Mouse (Mus musculus): ENCODE data around the gene Cgref1. TPM values are rescaled to one million over a fixed set of nuclear protein-coding genes. Genes with fewer than 3 reads are reported as not detected.

The Cgref1 gene
- polyA plus RNA-seq, 1 experiment from 2014 or later = 30.3 TPM

DNA sequence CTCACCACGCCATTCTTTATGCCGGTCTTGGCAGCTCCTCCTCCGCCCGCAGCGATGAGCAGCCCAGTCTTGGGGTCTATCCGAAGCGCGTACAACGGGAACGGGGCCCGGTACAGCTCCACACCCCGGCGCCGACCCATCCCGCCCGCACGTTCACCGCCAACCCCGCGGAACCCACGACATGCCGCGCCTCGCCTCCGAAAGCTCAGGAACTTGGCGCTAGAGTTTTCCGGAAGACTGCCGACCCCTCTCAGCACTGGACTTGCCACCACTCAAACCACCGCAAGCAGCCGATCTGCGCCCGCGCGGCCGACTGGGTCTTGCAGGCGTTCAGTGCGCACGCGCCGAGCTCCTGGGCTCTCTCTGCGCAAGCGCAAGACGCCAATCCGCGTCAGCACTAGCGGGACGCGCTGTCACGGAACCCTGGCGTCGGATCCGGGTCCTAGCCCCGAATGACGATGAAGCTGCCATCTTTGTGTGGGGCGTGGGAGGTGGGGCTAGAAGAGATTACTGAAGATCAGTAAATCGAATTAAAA, 14.6 kb upstream of the Cgref1 start, which contains the start of gene Preb:
Gene Preb (minus strand): TSS at position 396 of the 536 bp plus-strand sequence.
- under 1% methylated on average over 56 of the region's 56 CpGs for WGBS
- H3K4me2 ChIP-seq = peak within 1 kb of the TSS; percentile 79

DNA sequence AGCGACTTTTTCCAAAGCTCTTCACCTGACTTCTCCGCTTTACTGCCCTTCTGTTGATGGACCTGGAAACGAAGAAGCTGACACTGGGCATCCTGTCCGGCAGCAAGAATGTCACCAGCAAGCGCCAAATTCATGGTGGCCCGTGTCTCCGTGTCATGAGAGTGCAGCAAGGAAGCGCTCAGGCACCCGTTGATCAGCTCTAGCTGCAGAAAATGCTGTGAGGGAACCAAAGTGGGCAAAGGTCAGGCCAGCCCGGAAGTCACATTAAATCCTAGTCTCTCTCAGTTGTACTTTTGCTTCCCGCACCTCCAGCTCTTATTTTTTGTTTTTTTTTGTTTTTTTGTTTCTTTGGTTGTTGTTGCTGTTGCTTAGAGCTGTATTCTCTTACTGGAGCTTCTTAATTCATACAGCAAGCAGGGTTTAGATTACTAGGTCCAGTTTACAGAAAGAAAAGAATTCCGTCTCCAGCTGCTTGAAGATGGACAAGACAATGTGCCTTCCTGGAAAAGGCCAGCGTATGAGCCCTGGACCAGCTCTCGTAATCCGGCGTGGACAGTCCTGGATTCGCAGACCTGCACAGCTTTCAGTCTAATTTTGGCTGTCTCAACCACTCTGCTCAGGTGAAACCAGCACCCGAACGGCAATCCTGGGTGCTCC, 13.9 kb upstream of the Cgref1 start:
- Histone ChIP-seq H3K36me3 (peaks cover 33% of the 10 kb centered on the region), H3K9ac (peak overlapping the region; percentile 95), H3K27me3 (0 out of 2 replicates have a peak, but pooled peaks cover 6% of the 10 kb centered on the region), H3K4me1 (replicated peaks) (peaks cover 24% of the 10 kb centered on the region), H3K4me3 (peak overlapping the region; percentile 87), H3K4me2 (peak overlapping the region; percentile 79), H3K27ac (peak overlapping the region; percentile 94), H3K9me3 (no peaks in the 10 kb centered on the region)
- 35% methylated on average over 19 of the region's 19 CpGs for WGBS
- no peak for ATAC-seq (ENCODE audit: low FRiP score)

More for the DNA sequence above, 14.6 kb upstream of the Cgref1 start, which contains the start of gene Preb:
- H3K4me3 ChIP-seq = peak within 1 kb of the TSS; percentile 87
- peaks cover 24% of the 10 kb centered on the region for H3K4me1 ChIP-seq (replicated peaks)
- no peaks in the 10 kb centered on the region for H3K9me3 ChIP-seq
- peak within 1 kb of the TSS; percentile 95 for H3K9ac ChIP-seq
- ATAC-seq (ENCODE audit: low FRiP score) = peak; percentile 97
- H3K27me3 ChIP-seq = peaks cover 12% of the 10 kb centered on the region; the same call in 1 of the 2 replicates
- peak within 1 kb of the TSS; percentile 94 for H3K27ac ChIP-seq
- H3K36me3 ChIP-seq = peaks cover 26% of the 10 kb centered on the region

DNA sequence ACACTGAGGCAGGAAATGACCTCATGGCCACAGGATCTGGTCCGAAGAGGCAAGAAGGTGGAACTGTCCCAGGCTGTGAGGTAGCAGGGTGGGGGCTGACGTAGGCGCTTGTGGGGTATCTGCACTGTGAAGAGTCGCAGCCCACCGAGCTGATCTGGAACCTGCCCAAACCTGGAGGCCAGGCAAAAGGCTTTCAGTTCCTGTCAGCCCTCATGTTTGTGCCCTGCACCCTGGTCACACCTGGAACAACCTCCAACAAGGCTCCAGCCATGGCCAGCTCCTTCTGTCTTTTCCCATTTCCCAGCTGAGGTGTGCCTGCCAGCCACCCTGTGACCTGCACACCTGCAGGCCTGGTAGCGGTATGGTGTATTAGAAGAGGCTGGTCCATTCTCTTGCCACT, 12.5 kb upstream of the Cgref1 start:
- Histone ChIP-seq H3K9ac (peak overlapping the region; percentile 95; the same call in 1 of the 2 replicates), H3K36me3 (peaks cover 48% of the 10 kb centered on the region), H3K27ac (no peak overlapping the region), H3K4me1 (replicated peaks) (peaks cover 24% of the 10 kb centered on the region), H3K9me3 (no peaks in the 10 kb centered on the region), H3K4me3 (no peak overlapping the region), H3K27me3 (no peaks in the 10 kb centered on the region), H3K4me2 (peak overlapping the region; percentile 21; the same call in 1 of the 2 replicates)
- no peak for ATAC-seq (ENCODE audit: low FRiP score)
- 91% methylated on average over 6 of the region's 6 CpGs for WGBS

DNA sequence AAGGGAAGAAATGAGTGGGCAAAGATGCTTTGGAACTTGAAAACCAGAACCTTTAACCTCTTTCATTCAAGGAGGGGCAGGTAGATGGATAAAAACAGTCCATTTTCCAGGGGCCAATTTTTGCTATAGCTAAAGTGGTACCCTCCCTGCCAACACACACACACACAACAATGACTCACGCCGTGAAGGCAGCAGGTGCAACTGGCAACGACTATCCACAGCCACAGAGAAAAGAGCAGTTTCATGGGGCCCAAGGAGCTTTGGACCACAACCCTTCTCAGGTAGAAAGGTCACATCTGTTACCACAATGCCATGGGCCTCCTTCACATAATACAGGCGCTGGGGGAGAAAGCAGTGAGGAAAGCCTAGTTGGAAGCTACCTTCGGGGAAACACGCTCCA, 10.4 kb upstream of the Cgref1 start:
- Histone ChIP-seq H3K4me2 (no peak overlapping the region), H3K4me1 (replicated peaks) (peaks cover 27% of the 10 kb centered on the region), H3K9ac (0 out of 2 replicates have a peak overlapping the region, but pooled peaks have one; percentile 19), H3K27me3 (no peaks in the 10 kb centered on the region), H3K36me3 (peaks cover 58% of the 10 kb centered on the region), H3K4me3 (no peak overlapping the region), H3K9me3 (no peaks in the 10 kb centered on the region), H3K27ac (no peak overlapping the region)
- WGBS = 97% methylated on average over 6 of the region's 6 CpGs
- no peak for ATAC-seq (ENCODE audit: low FRiP score)

DNA sequence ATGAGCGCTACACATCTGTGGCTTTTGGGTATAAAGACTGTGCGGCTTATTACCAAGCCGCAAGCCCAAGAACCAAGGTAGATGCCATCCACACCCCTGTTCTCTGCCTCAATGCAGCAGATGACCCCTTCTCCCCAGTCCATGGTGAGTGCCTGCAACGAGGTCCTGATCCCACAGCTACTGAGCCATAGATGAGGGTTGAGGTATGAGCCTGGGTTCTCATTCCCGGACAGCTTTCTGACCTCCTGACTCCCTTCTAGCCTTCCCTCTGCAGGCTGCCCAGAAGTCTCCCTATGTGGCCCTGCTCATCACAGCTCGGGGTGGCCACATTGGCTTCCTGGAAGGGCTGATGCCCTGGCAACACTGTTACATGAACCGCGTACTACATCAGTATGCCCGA, 9.2 kb upstream of the Cgref1 start:
- no peak overlapping the region for H3K9ac ChIP-seq
- no peaks in the 10 kb centered on the region for H3K27me3 ChIP-seq
- no peaks in the 10 kb centered on the region for H3K9me3 ChIP-seq
- no peak overlapping the region for H3K4me3 ChIP-seq
- no peak overlapping the region for H3K4me2 ChIP-seq
- H3K4me1 ChIP-seq (replicated peaks) = peaks cover 35% of the 10 kb centered on the region
- no peak for ATAC-seq (ENCODE audit: low FRiP score)
- H3K27ac ChIP-seq = no peak overlapping the region
- 95% methylated on average over 9 of the region's 9 CpGs for WGBS
- H3K36me3 ChIP-seq = peaks cover 58% of the 10 kb centered on the region

DNA sequence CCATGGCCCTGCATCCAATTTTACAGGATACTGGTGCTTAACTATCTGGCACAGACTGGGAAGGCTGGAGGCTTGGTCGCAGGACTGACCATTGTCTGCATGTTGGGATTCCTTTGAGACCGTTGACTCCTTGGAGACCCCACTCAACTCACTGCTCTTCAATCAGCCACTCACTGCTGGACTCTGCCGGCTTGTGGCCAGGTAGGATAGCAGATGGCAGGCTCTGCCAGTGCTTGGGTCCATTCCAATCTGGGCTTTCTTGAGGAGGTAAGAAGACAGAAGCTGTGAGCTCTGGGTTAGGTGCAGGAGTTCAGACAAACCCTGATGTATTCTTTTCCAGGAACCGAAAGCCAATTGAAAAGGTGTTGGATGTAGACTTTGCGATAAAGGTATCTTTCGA, 8.7 kb upstream of the Cgref1 start:
- Histone ChIP-seq H3K4me2 (no peak overlapping the region), H3K4me1 (replicated peaks) (peaks cover 35% of the 10 kb centered on the region), H3K4me3 (no peak overlapping the region), H3K27ac (no peak overlapping the region), H3K27me3 (no peaks in the 10 kb centered on the region), H3K36me3 (peaks cover 58% of the 10 kb centered on the region), H3K9me3 (no peaks in the 10 kb centered on the region), H3K9ac (no peak overlapping the region)
- WGBS = 95% methylated on average over 6 of the region's 6 CpGs
- ATAC-seq (ENCODE audit: low FRiP score) = no peak

DNA sequence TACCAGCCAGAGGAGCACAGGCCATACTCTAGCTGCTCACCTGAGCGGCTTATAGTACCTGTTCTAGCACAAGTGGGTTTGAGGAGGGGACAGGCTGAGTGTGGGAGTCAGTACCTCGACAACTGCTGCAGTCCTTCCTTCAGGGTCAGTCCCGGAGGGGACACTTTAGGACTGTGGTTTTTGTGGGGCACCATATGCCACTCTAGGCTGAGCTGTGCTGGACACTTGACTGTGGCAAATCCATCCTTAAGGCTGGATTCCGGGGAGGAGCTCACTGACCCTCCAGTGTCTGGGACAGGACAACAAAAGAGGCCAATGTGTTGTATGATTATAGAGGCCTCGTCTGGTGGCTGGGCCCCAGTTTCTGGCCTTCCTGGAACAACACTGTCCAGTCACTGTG, 7.2 kb upstream of the Cgref1 start:
- H3K4me2 ChIP-seq = no peak overlapping the region
- ATAC-seq (ENCODE audit: low FRiP score) = no peak
- H3K27me3 ChIP-seq = no peaks in the 10 kb centered on the region
- H3K27ac ChIP-seq = no peak overlapping the region
- H3K36me3 ChIP-seq = peaks cover 47% of the 10 kb centered on the region
- 89% methylated on average over 5 of the region's 5 CpGs for WGBS
- H3K4me1 ChIP-seq (replicated peaks) = peaks cover 22% of the 10 kb centered on the region
- no peak overlapping the region for H3K9ac ChIP-seq
- no peak overlapping the region for H3K4me3 ChIP-seq
- H3K9me3 ChIP-seq = no peaks in the 10 kb centered on the region

DNA sequence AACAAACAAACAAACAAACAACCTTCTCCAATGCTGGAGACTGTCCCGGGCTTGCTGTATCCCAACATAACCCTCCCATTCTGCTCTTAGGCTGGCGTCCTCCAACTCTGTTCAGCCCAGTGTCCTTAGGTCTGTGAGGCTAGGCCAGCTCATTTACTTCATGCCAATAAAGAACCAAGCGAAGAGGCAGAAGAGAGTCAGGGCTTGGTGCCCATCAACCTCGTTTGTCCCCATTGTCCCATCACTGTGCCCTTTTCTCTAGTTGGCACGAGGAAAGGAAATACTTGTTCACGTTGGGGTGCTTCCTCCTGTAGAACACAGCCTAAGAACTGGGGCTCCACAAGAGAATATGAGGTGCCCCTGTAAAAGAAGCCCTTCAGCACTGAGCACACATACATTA, 6.3 kb upstream of the Cgref1 start:
- peaks cover 43% of the 10 kb centered on the region for H3K36me3 ChIP-seq
- WGBS = 89% methylated on average over 6 of the region's 6 CpGs
- ATAC-seq (ENCODE audit: low FRiP score) = no peak
- no peak overlapping the region for H3K9ac ChIP-seq
- no peaks in the 10 kb centered on the region for H3K9me3 ChIP-seq
- H3K27me3 ChIP-seq = no peaks in the 10 kb centered on the region
- no peak overlapping the region for H3K4me2 ChIP-seq
- no peak overlapping the region for H3K4me3 ChIP-seq
- no peak overlapping the region for H3K27ac ChIP-seq
- H3K4me1 ChIP-seq (replicated peaks) = peaks cover 19% of the 10 kb centered on the region

DNA sequence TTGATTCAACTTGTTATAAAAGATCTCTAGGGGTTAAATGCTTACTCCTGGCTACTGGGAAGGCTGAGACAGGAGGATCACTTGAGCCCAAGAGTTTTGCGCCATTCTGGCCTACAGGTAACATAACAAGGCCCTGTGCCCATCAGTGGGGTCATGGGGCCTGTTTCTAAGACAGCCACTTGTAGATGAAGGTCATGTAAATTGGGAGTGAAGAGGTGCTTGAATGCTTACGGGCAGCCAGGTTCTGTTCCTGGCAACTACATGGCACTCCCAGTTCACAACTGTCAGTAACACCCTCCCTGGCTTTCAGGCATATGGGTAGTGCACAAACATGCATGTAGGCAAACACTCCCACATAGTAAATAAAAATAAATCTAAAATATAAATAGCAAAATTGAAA, 5.5 kb upstream of the Cgref1 start:
- 96% methylated on average over 2 of the region's 2 CpGs for WGBS
- Histone ChIP-seq H3K36me3 (peaks cover 41% of the 10 kb centered on the region), H3K9me3 (no peaks in the 10 kb centered on the region), H3K9ac (no peak overlapping the region), H3K4me1 (replicated peaks) (peaks cover 19% of the 10 kb centered on the region), H3K4me3 (no peak overlapping the region), H3K4me2 (peak overlapping the region; percentile 88; the same call in 1 of the 2 replicates), H3K27ac (no peak overlapping the region), H3K27me3 (peaks cover 5% of the 10 kb centered on the region; the same call in 1 of the 2 replicates)
- ATAC-seq (ENCODE audit: low FRiP score) = no peak

DNA sequence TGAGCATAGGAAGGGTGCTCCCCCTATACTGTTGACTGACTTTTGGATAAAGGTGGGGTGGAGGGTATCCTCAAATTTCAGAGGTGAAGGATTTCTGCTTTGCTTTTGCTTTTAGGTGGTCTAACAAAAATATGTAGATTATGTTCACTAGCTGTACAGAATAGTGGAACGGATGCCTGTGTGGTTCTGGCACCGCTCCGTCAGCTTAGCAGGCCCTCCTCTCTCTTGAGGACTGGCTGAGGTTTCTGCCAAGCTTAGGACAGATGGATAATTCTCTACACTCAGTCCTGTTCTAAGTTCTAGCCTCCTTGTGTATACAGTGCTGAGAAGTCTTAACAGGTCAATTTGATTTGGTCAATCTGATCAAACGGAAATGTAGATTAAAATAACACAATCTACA, 5.1 kb upstream of the Cgref1 start:
- peak overlapping the region; percentile 77 for H3K9ac ChIP-seq
- H3K36me3 ChIP-seq = peaks cover 36% of the 10 kb centered on the region
- H3K27me3 ChIP-seq = peaks cover 5% of the 10 kb centered on the region; the same call in 1 of the 2 replicates
- WGBS = 65% methylated on average over 4 of the region's 4 CpGs
- H3K4me2 ChIP-seq = peak overlapping the region; percentile 88
- H3K27ac ChIP-seq = peak overlapping the region; percentile 75; the same call in 1 of the 2 replicates
- H3K4me3 ChIP-seq = peak overlapping the region; percentile 59
- H3K4me1 ChIP-seq (replicated peaks) = peaks cover 20% of the 10 kb centered on the region
- no peak; the same call in 1 of the 2 replicates for ATAC-seq (ENCODE audit: low FRiP score)
- H3K9me3 ChIP-seq = no peaks in the 10 kb centered on the region

DNA sequence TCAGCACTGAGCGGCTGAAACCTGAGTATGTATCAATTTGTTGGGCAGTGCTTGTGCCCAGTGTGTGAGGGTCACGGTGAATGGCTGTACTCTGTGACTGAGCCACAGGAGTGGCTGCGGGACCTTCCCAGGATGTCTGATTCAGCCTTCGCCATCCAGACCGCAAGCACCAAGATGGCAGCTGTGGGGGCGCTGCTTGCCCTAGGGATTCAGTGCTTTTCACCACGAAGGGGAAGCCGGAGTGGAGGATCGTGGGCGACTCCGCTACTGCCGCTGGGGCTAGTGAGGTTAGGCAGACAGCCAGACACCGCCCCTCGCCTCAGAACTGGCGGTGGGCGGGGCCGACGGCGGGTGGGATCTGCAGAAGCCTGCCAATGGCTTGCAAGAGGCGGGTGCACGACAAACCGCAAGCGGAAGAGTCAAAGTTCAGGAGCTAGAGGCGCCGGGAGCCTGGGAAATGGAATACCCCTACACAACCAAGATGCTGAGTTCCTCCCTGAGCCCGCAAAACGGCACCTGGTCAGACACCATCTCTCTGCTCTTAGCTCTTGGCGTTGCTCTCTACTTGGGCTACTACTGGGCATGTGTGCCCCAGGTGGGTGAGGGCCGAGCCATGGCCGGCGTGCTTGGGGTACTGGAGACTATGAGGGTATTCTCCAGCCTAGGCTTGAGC, 4.4 kb upstream of the Cgref1 start:
- Histone ChIP-seq H3K9me3 (no peaks in the 10 kb centered on the region), H3K27me3 (peaks cover 8% of the 10 kb centered on the region), H3K9ac (peak overlapping the region; percentile 77), H3K36me3 (peaks cover 30% of the 10 kb centered on the region), H3K4me2 (peak overlapping the region; percentile 88), H3K4me3 (peak overlapping the region; percentile 59), H3K4me1 (replicated peaks) (peaks cover 26% of the 10 kb centered on the region), H3K27ac (peak overlapping the region; percentile 75)
- 1% methylated on average over 31 of the region's 31 CpGs for WGBS
- ATAC-seq (ENCODE audit: low FRiP score) = peak; percentile 86

DNA sequence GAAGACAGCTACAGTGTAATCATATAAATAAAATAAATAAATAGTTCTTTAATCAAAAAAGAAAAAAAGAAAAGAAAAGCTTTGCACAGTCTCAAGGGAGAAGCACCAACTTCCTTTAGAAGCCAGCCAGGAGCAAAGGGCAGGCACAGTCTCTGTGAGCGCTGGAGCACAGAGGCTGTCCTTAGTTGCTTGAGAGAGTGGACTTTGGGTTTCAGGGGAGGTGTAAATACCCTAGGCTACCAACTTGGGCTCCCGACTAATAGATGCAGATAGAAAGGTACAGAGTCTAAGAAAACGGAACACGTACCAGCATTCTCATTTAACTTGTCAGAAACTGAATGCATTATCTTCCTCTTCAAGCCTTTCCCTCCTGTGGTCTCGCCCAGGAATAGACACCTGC, 3.2 kb upstream of the Cgref1 start:
- Histone ChIP-seq H3K27me3 (peaks cover 8% of the 10 kb centered on the region), H3K36me3 (peaks cover 18% of the 10 kb centered on the region), H3K9me3 (no peaks in the 10 kb centered on the region), H3K4me3 (no peak overlapping the region), H3K27ac (no peak overlapping the region), H3K4me1 (replicated peaks) (peaks cover 31% of the 10 kb centered on the region), H3K4me2 (no peak overlapping the region), H3K9ac (no peak overlapping the region)
- 81% methylated on average over 5 of the region's 5 CpGs for WGBS
- ATAC-seq (ENCODE audit: low FRiP score) = no peak

Measured in hindbrain, embryonic 13.5 days (tissue).